Mouse (Mus musculus): ENCODE measurements around the gene Map2k5. TPM values are rescaled to one million over a fixed set of nuclear protein-coding genes. Genes with fewer than 3 reads are reported as not detected.

Gene Map2k5
- polyA plus RNA-seq, 1 experiment = 109 TPM

GRCm38 (mm10) chr9:63123451-63124438 is 254.0 kb downstream of the Map2k5 start:
- H3K4me1 ChIP-seq (replicated peaks; ENCODE audit: control insufficient read depth, insufficient read depth, low read length) = peaks cover 8% of the 10 kb centered on the region; the same call in 1 of the 2 replicates
- peak overlapping the region; percentile 49 for H3K4me3 ChIP-seq (ENCODE audit: control insufficient read depth, insufficient read depth, low read length)
- H3K36me3 ChIP-seq (ENCODE audit: control insufficient read depth, insufficient read depth, low read length) = no peaks in the 10 kb centered on the region
- DNase-seq = peak; percentile 86
- WGBS = 8% methylated on average over 30 of the region's 30 CpGs
- peak; percentile 98 for TF ChIP-seq CTCF (IDR thresholded peaks at IDR 0.05; ENCODE audit: borderline replicate concordance, control insufficient read depth, extremely low read depth, insufficient read depth, low read length, poor library complexity)
- no peak for TF ChIP-seq POLR2A (IDR thresholded peaks at IDR 0.05; ENCODE audit: control insufficient read depth, extremely low read depth, insufficient read depth, low read length, poor library complexity)
- no peak overlapping the region for H3K27ac ChIP-seq (ENCODE audit: control insufficient read depth, insufficient read depth, low read length)
- H3K27me3 ChIP-seq (ENCODE audit: control insufficient read depth, insufficient read depth, low read length) = no peaks in the 10 kb centered on the region

- no peak for DNase-seq
- Histone ChIP-seq H3K27ac (ENCODE audit: control insufficient read depth, insufficient read depth, low read length) (no peak overlapping the region), H3K36me3 (ENCODE audit: control insufficient read depth, insufficient read depth, low read length) (no peaks in the 10 kb centered on the region), H3K27me3 (ENCODE audit: control insufficient read depth, insufficient read depth, low read length) (no peaks in the 10 kb centered on the region), H3K4me3 (ENCODE audit: control insufficient read depth, insufficient read depth, low read length) (no peak overlapping the region), H3K4me1 (replicated peaks; ENCODE audit: control insufficient read depth, insufficient read depth, low read length) (peaks cover 5% of the 10 kb centered on the region; the same call in 1 of the 2 replicates)
- 93% methylated on average over 8 of the region's 8 CpGs for WGBS
- TF ChIP-seq POLR2A (IDR thresholded peaks at IDR 0.05; ENCODE audit: control insufficient read depth, extremely low read depth, insufficient read depth, low read length, poor library complexity) (no peak), CTCF (IDR thresholded peaks at IDR 0.05; ENCODE audit: borderline replicate concordance, control insufficient read depth, extremely low read depth, insufficient read depth, low read length, poor library complexity) (no peak)
Measured at GRCm38 (mm10) chr9:63122161-63122833, 255.4 kb downstream of the Map2k5 start.

- Histone ChIP-seq H3K27ac (ENCODE audit: control insufficient read depth, insufficient read depth, low read length) (no peak overlapping the region), H3K4me1 (replicated peaks; ENCODE audit: control insufficient read depth, insufficient read depth, low read length) (no peaks in the 10 kb centered on the region), H3K4me3 (ENCODE audit: control insufficient read depth, insufficient read depth, low read length) (no peak overlapping the region), H3K36me3 (ENCODE audit: control insufficient read depth, insufficient read depth, low read length) (no peaks in the 10 kb centered on the region), H3K27me3 (ENCODE audit: control insufficient read depth, insufficient read depth, low read length) (no peaks in the 10 kb centered on the region)
- no peak for DNase-seq
- no peak for TF ChIP-seq CTCF (IDR thresholded peaks at IDR 0.05; ENCODE audit: borderline replicate concordance, control insufficient read depth, extremely low read depth, insufficient read depth, low read length, poor library complexity)
- no peak for TF ChIP-seq POLR2A (IDR thresholded peaks at IDR 0.05; ENCODE audit: control insufficient read depth, extremely low read depth, insufficient read depth, low read length, poor library complexity)
- WGBS = 96% methylated on average over 5 of the region's 5 CpGs
Measured at GRCm38 (mm10) chr9:63118385-63118784, 259.3 kb downstream of the Map2k5 start.

Other genes starting within 250 kb of the Map2k5 start
- gene Skor1, start 228.9 kb downstream of the Map2k5 start, polyA plus RNA-seq (2012; rRNA removed) = 0.04 and 0.09 TPM in 2 replicates
- gene 2300009A05Rik, start 21.3 kb upstream of the Map2k5 start, polyA plus RNA-seq (2012; rRNA removed) = 76.8 and 89.1 TPM in 2 replicates
- gene Iqch, start 224.6 kb upstream of the Map2k5 start, polyA plus RNA-seq (2012; rRNA removed) = 0.08 and 0.16 TPM in 2 replicates
- gene Aagab, start 224.8 kb upstream of the Map2k5 start, polyA plus RNA-seq (2012; rRNA removed) = 39.5 and 46.5 TPM in 2 replicates

All from thymus, adult 2 months (tissue).